Mouse (Mus musculus) limb, embryonic 11.5 days (tissue): Measurements from ENCODE around the gene Hlf. TPM values are rescaled to one million over a fixed set of nuclear protein-coding genes. Genes with fewer than 3 reads are reported as not detected.

Experiments
- ATAC-seq: fragments of 200-750 bp; cut with Nextera tagmentation; 2 replicates; pipeline ENCODE4 v1.8.0; 2017; ENCODE audit warnings: low read depth; ENCODE audit not compliant: insufficient number of reproducible peaks, low FRiP score, low TSS enrichment
- DNase-seq: peaks from one replicate; pipeline ENCODE4 v3.0.0-alpha.2; 2015; ENCODE audit warnings: low spot score
- H3K27ac ChIP-seq: fragments of 300-500 bp; sonication (generic); replicated peaks from 2 replicates; pipeline ENCODE4 v1.5.1; 2014; ENCODE audit warnings: low read depth, mild to moderate bottlenecking, low read length
- H3K27me3 ChIP-seq: fragments of 300-500 bp; sonication (generic); 2 replicates; pipeline ENCODE4 v1.6.1; 2014; ENCODE audit warnings: mild to moderate bottlenecking, low read length, mixed read lengths; ENCODE audit not compliant: control insufficient read depth, insufficient read depth
- H3K36me3 ChIP-seq: fragments of 300-500 bp; sonication (generic); 2 replicates; pipeline ENCODE4 v1.6.1; 2014; ENCODE audit warnings: mild to moderate bottlenecking, low read length, moderate library complexity, mixed read lengths; ENCODE audit not compliant: control insufficient read depth, insufficient read depth
- H3K4me1 ChIP-seq: fragments of 300-500 bp; sonication (generic); 2 replicates; pipeline ENCODE4 v1.6.1; 2014; ENCODE audit warnings: low read length, mixed read lengths; ENCODE audit not compliant: control insufficient read depth, insufficient read depth
- H3K4me2 ChIP-seq: fragments of 300-500 bp; sonication (generic); 2 replicates; pipeline ENCODE4 v1.6.1; 2014; ENCODE audit warnings: low read depth, mild to moderate bottlenecking, moderate library complexity; ENCODE audit not compliant: severe bottlenecking
- H3K4me3 ChIP-seq: fragments of 300-500 bp; sonication (generic); 2 replicates; pipeline ENCODE4 v1.5.1; 2014; ENCODE audit warnings: low read depth, low read length
- H3K9ac ChIP-seq: fragments of 300-500 bp; sonication (generic); 2 replicates; pipeline ENCODE4 v1.6.1; 2014; ENCODE audit warnings: mild to moderate bottlenecking, low read length
- H3K9me3 ChIP-seq: fragments of 300-500 bp; sonication (generic); 2 replicates; pipeline ENCODE4 v1.6.1; 2016; ENCODE audit warnings: low read length; ENCODE audit not compliant: control insufficient read depth
- WGBS: fragments of 180-500 bp; shearing (Covaris S2); extraction: QIAGEN DNeasy Blood & Tissue Kit; methylation state at CpG from one replicate; pipeline ENCODE4 v1.1.7; 2014; 5-methylcytosine and 5-hydroxymethylcytosine counted together
- polyA plus RNA-seq: library from polyadenylated mRNA; unstranded; fragments of >200 nt; fragmentation: Nextera tagmentation; extraction: Ambion mirVana; gene quantifications from 2 replicates; pipeline ENCODE4 v1.2.1, GENCODE M21; 2014

Hlf gene
- polyA plus RNA-seq, result 0.26 and 0.31 TPM in 2 replicates

DNA sequence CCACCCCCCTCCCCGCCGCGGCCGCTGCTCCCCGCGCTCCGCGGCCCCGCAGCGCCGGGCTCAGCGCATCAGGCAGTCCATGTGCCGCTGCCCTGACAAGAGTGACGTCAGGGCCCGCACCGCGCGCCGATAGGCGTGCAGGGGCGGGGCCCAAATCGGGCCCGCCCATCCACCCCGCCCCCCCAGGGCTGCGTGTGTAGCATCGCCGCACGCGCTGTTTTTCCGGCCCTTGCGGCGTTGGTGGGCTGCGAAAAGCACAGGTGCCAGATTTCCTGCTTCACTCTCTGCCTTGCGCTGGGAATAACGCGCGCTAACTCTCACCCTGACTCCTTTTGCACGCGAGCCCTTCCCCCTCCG lies at the start of gene Hlf:
TSS of gene Hlf (minus strand) at position 79 of the 357 bp plus-strand sequence.
- Histone ChIP-seq H3K4me1 (peaks cover 7% of the 10 kb centered on the region; the same call in 1 of the 2 replicates), H3K9ac (no peak within 1 kb of the TSS), H3K4me2 (peak within 1 kb of the TSS; percentile 86), H3K9me3 (no peaks in the 10 kb centered on the region), H3K36me3 (no peaks in the 10 kb centered on the region), H3K4me3 (peak within 1 kb of the TSS; percentile 29), H3K27ac (no peak within 1 kb of the TSS), H3K27me3 (peaks cover 28% of the 10 kb centered on the region)
- WGBS, result under 1% methylated on average over 39 of the region's 40 CpGs
- ATAC-seq (peak; percentile 94), DNase-seq (peak; percentile 93)

DNA sequence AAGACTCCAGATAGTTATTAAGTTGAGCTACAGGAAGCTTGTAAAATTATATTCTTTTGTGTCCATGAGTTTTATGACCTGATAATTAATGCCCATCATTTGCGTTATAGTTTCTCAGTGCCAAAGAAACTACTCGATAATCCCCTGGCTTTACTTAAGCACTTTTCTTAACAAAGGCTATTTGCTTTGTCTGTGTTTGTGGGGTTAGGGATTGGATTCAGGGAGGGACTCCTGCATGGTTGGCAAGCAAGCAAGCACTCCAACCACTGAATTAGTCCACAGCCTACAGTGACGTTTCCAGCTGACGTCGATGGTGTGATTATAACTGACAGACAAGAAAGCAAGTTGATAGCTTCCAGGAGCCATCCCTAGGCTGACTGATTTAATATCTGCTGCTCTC lies 48.1 kb upstream of the Hlf start:
- Histone ChIP-seq H3K4me1 (no peaks in the 10 kb centered on the region), H3K9ac (no peak overlapping the region), H3K9me3 (no peaks in the 10 kb centered on the region), H3K4me2 (no peak overlapping the region), H3K27me3 (no peaks in the 10 kb centered on the region), H3K4me3 (no peak overlapping the region), H3K36me3 (no peaks in the 10 kb centered on the region), H3K27ac (no peak overlapping the region)
- 76% methylated on average over 5 of the region's 5 CpGs for WGBS
- no peak for DNase-seq
- no peak for ATAC-seq

DNA sequence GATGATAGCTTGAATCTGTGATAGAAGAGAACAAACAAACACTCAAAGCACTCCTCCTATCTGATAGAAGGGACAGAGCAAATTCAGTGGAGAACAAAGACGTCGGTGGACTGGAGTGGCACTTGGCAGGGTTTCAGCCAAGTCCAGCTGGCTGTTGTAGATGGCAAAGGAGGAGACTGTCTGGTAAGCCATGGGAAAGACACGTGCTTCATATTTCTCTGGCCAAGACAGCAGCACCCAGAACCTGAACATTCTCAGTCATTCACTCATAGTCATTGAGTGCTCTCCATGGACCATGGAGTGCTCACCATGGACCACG lies 34.5 kb upstream of the Hlf start:
- Histone ChIP-seq H3K4me2 (no peak overlapping the region), H3K36me3 (no peaks in the 10 kb centered on the region), H3K9ac (no peak overlapping the region), H3K4me1 (peaks cover 8% of the 10 kb centered on the region), H3K4me3 (no peak overlapping the region), H3K27ac (no peak overlapping the region), H3K27me3 (no peaks in the 10 kb centered on the region), H3K9me3 (no peaks in the 10 kb centered on the region)
- 95% methylated on average over 4 of the region's 4 CpGs for WGBS
- ATAC-seq (no peak), DNase-seq (no peak)

DNA sequence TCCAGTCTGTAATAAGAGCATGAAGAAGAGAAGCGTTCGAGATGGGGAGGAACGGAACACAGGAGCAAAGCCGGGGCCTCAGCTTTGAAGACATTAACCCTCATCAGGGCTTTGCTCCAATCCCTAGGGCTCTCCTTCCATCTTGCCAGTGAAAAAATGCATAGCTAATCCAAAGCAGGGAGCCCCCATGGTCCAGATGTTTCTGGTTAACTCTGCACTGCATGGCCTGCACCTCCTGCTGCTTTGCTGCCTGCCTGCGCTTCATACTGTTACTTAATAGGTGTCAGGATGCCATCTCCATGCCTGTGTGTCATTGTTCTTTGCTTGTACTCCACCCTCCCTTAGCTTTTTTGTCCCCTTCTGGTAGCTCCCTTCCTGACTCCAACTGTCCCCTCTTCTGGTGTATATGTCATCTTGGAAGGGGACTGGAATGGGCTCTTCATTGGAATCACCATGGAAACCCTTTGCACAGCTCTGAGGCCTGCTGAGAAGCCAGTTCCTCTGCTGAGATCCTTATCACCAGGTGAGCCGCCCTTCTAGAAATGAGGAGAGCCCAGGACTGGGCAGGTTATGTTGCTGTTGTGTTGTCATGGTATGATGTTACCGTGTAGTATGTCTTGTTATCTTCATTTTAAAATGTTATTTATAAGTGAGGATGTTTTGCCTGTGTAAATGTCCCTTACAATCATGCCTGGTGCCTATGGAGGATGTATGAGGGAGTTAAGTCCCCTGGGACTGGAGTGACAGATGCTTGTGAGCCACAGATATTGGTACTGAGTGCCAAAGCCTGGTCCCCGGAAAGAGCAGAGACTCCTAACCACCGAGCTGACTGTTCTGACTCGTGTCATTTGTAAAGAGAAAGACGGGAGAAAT lies 33.9 kb upstream of the Hlf start:
- H3K4me2 ChIP-seq, result 0 out of 2 replicates have a peak overlapping the region, but pooled peaks have one; percentile 2
- no peaks in the 10 kb centered on the region for H3K9me3 ChIP-seq
- DNase-seq (peak; percentile 59), ATAC-seq (peak; percentile 73; the same call in 1 of the 2 replicates)
- 54% methylated on average over 11 of the region's 11 CpGs for WGBS
- no peaks in the 10 kb centered on the region for H3K27me3 ChIP-seq
- peaks cover 8% of the 10 kb centered on the region for H3K4me1 ChIP-seq
- no peaks in the 10 kb centered on the region for H3K36me3 ChIP-seq
- no peak overlapping the region for H3K27ac ChIP-seq
- H3K9ac ChIP-seq, result no peak overlapping the region
- H3K4me3 ChIP-seq, result no peak overlapping the region

DNA sequence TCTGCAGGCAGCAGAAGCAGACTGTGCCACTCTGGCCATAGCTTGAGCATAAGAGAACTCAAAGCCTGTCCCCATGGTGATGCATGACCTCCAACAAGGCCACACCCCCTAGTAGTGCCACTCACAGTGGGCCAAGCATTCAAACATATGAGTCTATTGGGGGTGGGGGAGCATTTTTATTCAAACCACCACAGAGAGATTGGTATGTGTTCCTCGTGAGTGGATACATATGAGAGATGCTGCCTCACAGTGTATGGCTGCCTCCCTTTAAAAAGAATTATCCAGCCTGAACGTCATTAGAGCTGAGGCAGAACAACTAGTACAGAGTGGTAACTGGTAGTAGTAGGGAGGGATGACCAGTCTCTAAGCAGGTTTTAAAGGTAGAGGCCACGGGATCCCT lies 33.2 kb upstream of the Hlf start:
- ATAC-seq (no peak), DNase-seq (no peak)
- 50% methylated on average over 3 of the region's 3 CpGs for WGBS
- no peak overlapping the region for H3K27ac ChIP-seq
- no peak overlapping the region for H3K9ac ChIP-seq
- H3K4me2 ChIP-seq, result peak overlapping the region; percentile 2; the same call in 1 of the 2 replicates
- no peaks in the 10 kb centered on the region for H3K9me3 ChIP-seq
- no peaks in the 10 kb centered on the region for H3K27me3 ChIP-seq
- no peak overlapping the region for H3K4me3 ChIP-seq
- H3K4me1 ChIP-seq, result peaks cover 8% of the 10 kb centered on the region
- no peaks in the 10 kb centered on the region for H3K36me3 ChIP-seq

DNA sequence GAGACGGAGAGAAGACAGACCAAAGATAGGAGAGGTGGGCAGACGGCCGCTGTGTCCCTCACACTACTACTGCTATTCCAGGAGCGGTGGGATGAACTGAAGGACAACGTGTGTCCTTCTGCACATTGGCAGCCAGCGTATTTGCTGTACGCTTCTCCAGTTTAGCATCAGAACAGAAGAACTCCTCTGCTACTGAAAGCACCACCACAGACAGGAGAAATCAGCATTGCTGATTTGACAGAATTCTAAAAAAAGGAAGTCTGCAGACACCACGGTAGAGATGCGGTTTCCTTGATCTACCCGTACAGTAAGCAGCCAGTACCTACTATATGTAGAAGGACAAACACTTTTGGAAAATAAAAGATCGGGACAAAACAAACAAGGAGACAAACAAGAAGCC lies 29.0 kb upstream of the Hlf start:
- no peak for DNase-seq
- no peak overlapping the region for H3K27ac ChIP-seq
- no peak overlapping the region for H3K4me3 ChIP-seq
- no peak overlapping the region for H3K4me2 ChIP-seq
- peaks cover 9% of the 10 kb centered on the region for H3K4me1 ChIP-seq
- ATAC-seq, result no peak
- H3K9me3 ChIP-seq, result no peaks in the 10 kb centered on the region
- H3K9ac ChIP-seq, result no peak overlapping the region
- H3K27me3 ChIP-seq, result no peaks in the 10 kb centered on the region
- 90% methylated on average over 11 of the region's 11 CpGs for WGBS
- H3K36me3 ChIP-seq, result no peaks in the 10 kb centered on the region

DNA sequence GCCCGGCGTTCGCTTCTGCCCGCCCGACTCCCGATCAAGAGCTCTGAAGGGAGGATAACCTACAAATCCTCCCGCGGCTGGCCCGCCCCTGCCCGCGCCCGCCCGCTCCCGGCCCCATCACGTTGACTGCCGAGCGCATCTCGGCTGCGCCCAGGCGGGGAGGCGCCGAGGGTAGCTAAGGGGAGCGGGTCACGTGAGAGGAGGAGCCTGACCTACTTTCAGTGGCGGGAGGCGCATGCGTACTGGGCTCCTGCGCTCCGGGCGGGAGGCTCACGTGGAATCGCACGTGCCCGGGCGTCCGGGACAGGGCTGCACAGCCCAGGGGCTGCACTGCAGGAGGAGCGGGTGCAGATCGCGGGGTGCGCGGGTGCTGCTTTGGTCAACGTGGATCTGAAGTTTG lies 27.2 kb upstream of the Hlf start:
- peak; percentile 97 for ATAC-seq
- H3K9ac ChIP-seq, result no peak overlapping the region
- under 1% methylated on average over 42 of the region's 42 CpGs for WGBS
- H3K4me2 ChIP-seq, result peak overlapping the region; percentile 47
- no peaks in the 10 kb centered on the region for H3K27me3 ChIP-seq
- no peaks in the 10 kb centered on the region for H3K9me3 ChIP-seq
- H3K4me3 ChIP-seq, result peak overlapping the region; percentile 24
- H3K27ac ChIP-seq, result no peak overlapping the region
- H3K36me3 ChIP-seq, result no peaks in the 10 kb centered on the region
- 0 out of 2 replicates have a peak, but pooled peaks cover 2% of the 10 kb centered on the region for H3K4me1 ChIP-seq
- DNase-seq, result peak; percentile 95

DNA sequence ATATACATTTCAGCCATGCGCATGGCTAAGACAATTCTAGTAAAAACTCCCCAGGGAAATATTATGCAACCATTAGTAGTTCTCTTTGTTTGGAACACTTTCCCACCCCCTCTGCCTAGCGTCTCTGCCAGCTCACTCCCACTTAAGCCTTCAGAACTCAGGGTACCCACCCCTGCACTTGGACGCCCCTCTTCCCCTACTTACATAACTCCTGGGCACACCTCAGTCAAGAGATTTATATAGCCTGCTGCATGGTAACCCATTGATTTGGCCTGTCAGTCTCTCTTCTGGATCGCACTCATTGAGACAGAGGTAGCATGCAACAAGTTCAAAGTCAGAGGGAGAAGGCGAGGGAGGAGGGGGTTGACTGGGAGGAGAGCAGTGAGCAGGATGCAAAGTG lies 26.3 kb upstream of the Hlf start:
- WGBS, result 74% methylated on average over 5 of the region's 5 CpGs
- no peaks in the 10 kb centered on the region for H3K27me3 ChIP-seq
- H3K9me3 ChIP-seq, result no peaks in the 10 kb centered on the region
- H3K4me3 ChIP-seq, result no peak overlapping the region
- no peaks in the 10 kb centered on the region for H3K36me3 ChIP-seq
- no peak for ATAC-seq
- no peak overlapping the region for H3K27ac ChIP-seq
- 0 out of 2 replicates have a peak, but pooled peaks cover 2% of the 10 kb centered on the region for H3K4me1 ChIP-seq
- no peak for DNase-seq
- H3K9ac ChIP-seq, result no peak overlapping the region
- no peak overlapping the region for H3K4me2 ChIP-seq
